Mouse (Mus musculus): ENCODE data around the gene Zfp993.
"Not testable (repeated sequence)": the region's sequence is repeated elsewhere in the genome, so short reads cannot be mapped to it uniquely, and the experiment has no call there.

Gene Zfp993

GRCm38 (mm10) chr4:146610774-146611400 is at the start of gene Zfp993:
Gene Zfp993 (plus strand): TSS chr4:146610961.
- not testable (repeated sequence) for DNase-seq (ENCODE audit: low spot score)

GRCm38 (mm10) chr4:146579905-146580873 is 30.6 kb upstream of the Zfp993 start:
- DNase-seq (ENCODE audit: low spot score): not testable (repeated sequence)

- DNase-seq (ENCODE audit: low spot score): not testable (repeated sequence)
Measured at GRCm38 (mm10) chr4:146603578-146604399, 7.0 kb upstream of the Zfp993 start.

- not testable (repeated sequence) for DNase-seq (ENCODE audit: low spot score)
Measured at GRCm38 (mm10) chr4:146644367-146644766, 33.6 kb downstream of the Zfp993 start.

GRCm38 (mm10) chr4:146649641-146650040 is 38.9 kb downstream of the Zfp993 start:
- DNase-seq (ENCODE audit: low spot score): not testable (repeated sequence)

- DNase-seq (ENCODE audit: low spot score): not testable (repeated sequence)
Measured at GRCm38 (mm10) chr4:146650115-146650514, 39.4 kb downstream of the Zfp993 start.

GRCm38 (mm10) chr4:146650639-146651038 is 39.9 kb downstream of the Zfp993 start:
- not testable (repeated sequence) for DNase-seq (ENCODE audit: low spot score)
